Mouse (Mus musculus): Measurements from ENCODE around the gene Vrk1. TPM values are rescaled to one million over a fixed set of nuclear protein-coding genes. Genes with fewer than 3 reads are reported as not detected.

Vrk1 gene
- 1 to 10 TPM; 7.5 to 8.6 TPM for total RNA-seq (2021)

- DNase-seq (ENCODE audit: low spot score), result peak; percentile 93
- intact Hi-C loops (cut with DNase I), result loop anchor here (5.0 to 10.0 kb wide), 2 partner anchors 47 to 325 kb away; partner anchors contain the start of genes Atg2b and Gskip
Measured at GRCm38 (mm10) chr12:106010065-106010915, at the start of gene Vrk1. Vrk1 (plus strand) TSS chr12:106010228.

GRCm38 (mm10) chr12:105960592-105961330 is 49.3 kb upstream of the Vrk1 start:
- DNase-seq (ENCODE audit: low spot score), result no peak
- intact Hi-C loops (cut with DNase I), result loop anchor here (5.0 kb wide), 1 partner anchor 97 kb away; no protein-coding TSS in a partner anchor

- no peak for DNase-seq (ENCODE audit: low spot score)
- intact Hi-C loops (cut with DNase I), result loop anchor here (2.0 to 5.0 kb wide), 2 partner anchors 96 to 121 kb away; no protein-coding TSS in a partner anchor
Measured at GRCm38 (mm10) chr12:105961667-105962066, 48.4 kb upstream of the Vrk1 start.

- DNase-seq (ENCODE audit: low spot score), result peak; percentile 54
- intact Hi-C loops (cut with DNase I), result loop anchor here (2.0 to 5.0 kb wide), 2 partner anchors 95 to 122 kb away; no protein-coding TSS in a partner anchor
Measured at GRCm38 (mm10) chr12:105962103-105963011, 47.7 kb upstream of the Vrk1 start.

- DNase-seq (ENCODE audit: low spot score), result no peak
- intact Hi-C loops (cut with DNase I), result loop anchor here (2.0 to 5.0 kb wide), 2 partner anchors 94 to 122 kb away; no protein-coding TSS in a partner anchor
Measured at GRCm38 (mm10) chr12:105963012-105963572, 46.9 kb upstream of the Vrk1 start.

- intact Hi-C loops (cut with DNase I), result no loop called here
- no peak for DNase-seq (ENCODE audit: low spot score)
Measured at GRCm38 (mm10) chr12:105966887-105967637, 43.0 kb upstream of the Vrk1 start.

GRCm38 (mm10) chr12:105967806-105968205 is 42.2 kb upstream of the Vrk1 start:
- DNase-seq (ENCODE audit: low spot score), result no peak
- intact Hi-C loops (cut with DNase I), result no loop called here

GRCm38 (mm10) chr12:105971182-105971581 is 38.8 kb upstream of the Vrk1 start:
- DNase-seq (ENCODE audit: low spot score), result no peak
- intact Hi-C loops (cut with DNase I), result no loop called here

- intact Hi-C loops (cut with DNase I), result no loop called here
- no peak for DNase-seq (ENCODE audit: low spot score)
Measured at GRCm38 (mm10) chr12:105972673-105973072, 37.4 kb upstream of the Vrk1 start.

- DNase-seq (ENCODE audit: low spot score), result no peak
- intact Hi-C loops (cut with DNase I), result no loop called here
Measured at GRCm38 (mm10) chr12:105973691-105974090, 36.3 kb upstream of the Vrk1 start.

- no peak for DNase-seq (ENCODE audit: low spot score)
- intact Hi-C loops (cut with DNase I), result no loop called here
Measured at GRCm38 (mm10) chr12:105974107-105974506, 35.9 kb upstream of the Vrk1 start.

- intact Hi-C loops (cut with DNase I), result no loop called here
- no peak for DNase-seq (ENCODE audit: low spot score)
Measured at GRCm38 (mm10) chr12:105981121-105981973, 28.7 kb upstream of the Vrk1 start.

- no peak for DNase-seq (ENCODE audit: low spot score)
- intact Hi-C loops (cut with DNase I), result no loop called here
Measured at GRCm38 (mm10) chr12:105981974-105982305, 28.1 kb upstream of the Vrk1 start.

- intact Hi-C loops (cut with DNase I), result no loop called here
- no peak for DNase-seq (ENCODE audit: low spot score)
Measured at GRCm38 (mm10) chr12:105982598-105982997, 27.4 kb upstream of the Vrk1 start.

- intact Hi-C loops (cut with DNase I), result no loop called here
Measured at GRCm38 (mm10) chr12:105983499-105983898, 26.5 kb upstream of the Vrk1 start.

GRCm38 (mm10) chr12:105988434-105988833 is 21.6 kb upstream of the Vrk1 start:
- intact Hi-C loops (cut with DNase I), result no loop called here
- no peak for DNase-seq (ENCODE audit: low spot score)

More at GRCm38 (mm10) chr12:105983499-105983898, 26.5 kb upstream of the Vrk1 start:
- DNase-seq (ENCODE audit: low spot score), result no peak

GRCm38 (mm10) chr12:105992756-105993155 is 17.3 kb upstream of the Vrk1 start:
- intact Hi-C loops (cut with DNase I), result no loop called here

GRCm38 (mm10) chr12:105993356-105993755 is 16.7 kb upstream of the Vrk1 start:
- intact Hi-C loops (cut with DNase I), result no loop called here
- no peak for DNase-seq (ENCODE audit: low spot score)

More at GRCm38 (mm10) chr12:105992756-105993155, 17.3 kb upstream of the Vrk1 start:
- DNase-seq (ENCODE audit: low spot score), result no peak

Measured in heart, postnatal 25 days (tissue).